Mouse (Mus musculus): ENCODE results near the gene Tubb5. TPM values are rescaled to one million over a fixed set of nuclear protein-coding genes. Genes with fewer than 3 reads are reported as not detected.

Tubb5 gene
- polyA plus RNA-seq, 1 experiment: 447 TPM

GRCm38 (mm10) chr17:35837487-35837886, 619 bp downstream of the Tubb5 start:
- WGBS: under 1% methylated on average over 18 of the region's 18 CpGs
- TF ChIP-seq CTCF (IDR thresholded peaks at IDR 0.05; ENCODE audit: control insufficient read depth, insufficient read depth, low read length) (no peak), POLR2A (IDR thresholded peaks at IDR 0.05; ENCODE audit: borderline replicate concordance, control insufficient read depth, low read depth, low read length) (peak; percentile 15; the same call in 1 of the 2 replicates)
- peak overlapping the region; percentile 91 for H3K27ac ChIP-seq (ENCODE audit: control insufficient read depth, insufficient read depth, low read depth, low read length, poor library complexity)
- H3K4me1 ChIP-seq (ENCODE audit: control insufficient read depth, insufficient read depth, low read length): peaks cover 4% of the 10 kb centered on the region; the same call in 1 of the 2 replicates
- H3K4me3 ChIP-seq (replicated peaks; ENCODE audit: control insufficient read depth, low read depth, low read length): peak overlapping the region; percentile 62

- Histone ChIP-seq H3K4me1 (ENCODE audit: control insufficient read depth, insufficient read depth, low read length) (peaks cover 4% of the 10 kb centered on the region; the same call in 1 of the 2 replicates), H3K4me3 (replicated peaks; ENCODE audit: control insufficient read depth, low read depth, low read length) (peak overlapping the region; percentile 62), H3K27ac (ENCODE audit: control insufficient read depth, insufficient read depth, low read depth, low read length, poor library complexity) (peak overlapping the region; percentile 91)
- TF ChIP-seq POLR2A (IDR thresholded peaks at IDR 0.05; ENCODE audit: borderline replicate concordance, control insufficient read depth, low read depth, low read length): 0 out of 2 replicates have a peak, but pooled peaks have one; percentile 21
- TF ChIP-seq CTCF (IDR thresholded peaks at IDR 0.05; ENCODE audit: control insufficient read depth, insufficient read depth, low read length): no peak
- WGBS: under 1% methylated on average over 25 of the region's 25 CpGs
These were observed 1.1 kb downstream of the Tubb5 start for GRCm38 (mm10) chr17:35836991-35837422.

GRCm38 (mm10) chr17:35836178-35836965, 1.7 kb downstream of the Tubb5 start:
- no peak for TF ChIP-seq POLR2A (IDR thresholded peaks at IDR 0.05; ENCODE audit: borderline replicate concordance, control insufficient read depth, low read depth, low read length)
- peak; percentile 46 for TF ChIP-seq CTCF (IDR thresholded peaks at IDR 0.05; ENCODE audit: control insufficient read depth, insufficient read depth, low read length)
- H3K4me1 ChIP-seq (ENCODE audit: control insufficient read depth, insufficient read depth, low read length): peaks cover 4% of the 10 kb centered on the region; the same call in 1 of the 2 replicates
- 6% methylated on average over 24 of the region's 24 CpGs for WGBS
- peak overlapping the region; percentile 62 for H3K4me3 ChIP-seq (replicated peaks; ENCODE audit: control insufficient read depth, low read depth, low read length)
- H3K27ac ChIP-seq (ENCODE audit: control insufficient read depth, insufficient read depth, low read depth, low read length, poor library complexity): peak overlapping the region; percentile 91

DNA sequence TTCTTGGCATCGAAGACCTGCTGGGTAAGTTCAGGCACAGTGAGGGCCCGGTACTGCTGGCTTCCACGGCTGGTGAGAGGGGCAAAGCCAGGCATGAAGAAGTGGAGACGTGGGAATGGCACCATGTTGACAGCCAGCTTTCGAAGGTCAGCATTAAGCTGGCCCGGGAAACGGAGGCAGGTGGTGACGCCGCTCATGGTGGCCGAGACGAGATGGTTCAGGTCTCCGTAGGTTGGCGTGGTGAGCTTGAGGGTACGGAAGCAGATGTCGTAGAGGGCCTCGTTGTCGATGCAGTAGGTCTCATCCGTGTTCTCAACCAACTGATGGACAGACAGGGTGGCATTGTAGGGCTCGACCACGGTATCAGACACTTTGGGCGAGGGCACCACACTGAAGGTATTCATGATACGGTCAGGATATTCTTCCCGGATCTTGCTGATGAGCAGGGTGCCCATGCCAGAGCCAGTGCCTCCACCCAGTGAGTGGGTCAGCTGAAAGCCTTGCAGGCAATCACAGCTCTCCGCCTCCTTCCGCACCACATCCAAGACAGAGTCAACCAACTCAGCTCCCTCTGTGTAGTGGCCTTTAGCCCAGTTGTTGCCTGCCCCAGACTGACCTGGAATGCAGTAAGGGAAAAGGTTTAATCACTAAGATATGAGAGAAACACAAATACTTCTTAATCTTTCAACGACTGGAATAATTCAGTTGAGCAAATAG, 2.5 kb downstream of the Tubb5 start:
- WGBS: 76% methylated on average over 26 of the region's 26 CpGs
- TF ChIP-seq CTCF (IDR thresholded peaks at IDR 0.05; ENCODE audit: control insufficient read depth, insufficient read depth, low read length) (no peak), POLR2A (IDR thresholded peaks at IDR 0.05; ENCODE audit: borderline replicate concordance, control insufficient read depth, low read depth, low read length) (no peak)
- H3K4me1 ChIP-seq (ENCODE audit: control insufficient read depth, insufficient read depth, low read length): peaks cover 4% of the 10 kb centered on the region; the same call in 1 of the 2 replicates
- H3K27ac ChIP-seq (ENCODE audit: control insufficient read depth, insufficient read depth, low read depth, low read length, poor library complexity): no peak overlapping the region
- H3K4me3 ChIP-seq (replicated peaks; ENCODE audit: control insufficient read depth, low read depth, low read length): peak overlapping the region; percentile 25

DNA sequence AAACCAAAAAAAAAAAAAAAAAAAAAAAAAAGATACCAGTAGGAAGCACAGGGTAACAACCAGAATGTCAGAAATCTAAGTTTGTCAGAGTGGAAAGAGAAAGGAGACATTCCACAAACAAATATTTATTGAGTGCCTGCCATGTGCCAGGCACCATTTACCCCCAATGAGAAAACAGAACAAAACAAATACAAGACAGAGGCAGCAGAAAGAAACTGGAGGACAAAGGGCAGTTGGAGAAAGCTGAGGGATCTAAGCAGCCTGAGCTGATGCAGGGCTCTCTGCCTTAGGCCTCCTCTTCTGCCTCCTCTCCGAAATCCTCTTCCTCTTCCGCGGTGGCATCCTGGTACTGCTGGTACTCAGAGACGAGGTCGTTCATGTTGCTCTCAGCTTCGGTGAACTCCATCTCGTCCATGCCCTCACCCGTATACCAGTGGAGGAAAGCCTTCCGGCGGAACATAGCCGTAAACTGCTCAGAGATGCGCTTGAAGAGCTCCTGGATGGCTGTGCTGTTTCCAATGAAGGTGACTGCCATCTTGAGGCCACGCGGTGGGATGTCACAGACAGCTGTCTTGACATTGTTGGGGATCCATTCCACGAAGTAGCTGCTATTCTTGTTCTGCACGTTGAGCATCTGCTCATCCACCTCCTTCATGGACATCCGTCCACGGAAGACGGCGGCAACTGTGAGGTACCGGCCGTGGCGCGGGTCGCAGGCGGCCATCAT, 3.2 kb downstream of the Tubb5 start:
- 69% methylated on average over 26 of the region's 26 CpGs for WGBS
- Histone ChIP-seq H3K27ac (ENCODE audit: control insufficient read depth, insufficient read depth, low read depth, low read length, poor library complexity) (no peak overlapping the region), H3K4me1 (ENCODE audit: control insufficient read depth, insufficient read depth, low read length) (peaks cover 4% of the 10 kb centered on the region; the same call in 1 of the 2 replicates), H3K4me3 (replicated peaks; ENCODE audit: control insufficient read depth, low read depth, low read length) (peak overlapping the region; percentile 29)
- TF ChIP-seq POLR2A (IDR thresholded peaks at IDR 0.05; ENCODE audit: borderline replicate concordance, control insufficient read depth, low read depth, low read length) (no peak), CTCF (IDR thresholded peaks at IDR 0.05; ENCODE audit: control insufficient read depth, insufficient read depth, low read length) (no peak)

GRCm38 (mm10) chr17:35833894-35834293, 4.2 kb downstream of the Tubb5 start:
- TF ChIP-seq CTCF (IDR thresholded peaks at IDR 0.05; ENCODE audit: control insufficient read depth, insufficient read depth, low read length) (no peak), POLR2A (IDR thresholded peaks at IDR 0.05; ENCODE audit: borderline replicate concordance, control insufficient read depth, low read depth, low read length) (no peak)
- WGBS: 55% methylated on average over 5 of the region's 5 CpGs
- Histone ChIP-seq H3K4me3 (replicated peaks; ENCODE audit: control insufficient read depth, low read depth, low read length) (no peak overlapping the region), H3K27ac (ENCODE audit: control insufficient read depth, insufficient read depth, low read depth, low read length, poor library complexity) (no peak overlapping the region), H3K4me1 (ENCODE audit: control insufficient read depth, insufficient read depth, low read length) (peaks cover 6% of the 10 kb centered on the region; the same call in 1 of the 2 replicates)

DNA sequence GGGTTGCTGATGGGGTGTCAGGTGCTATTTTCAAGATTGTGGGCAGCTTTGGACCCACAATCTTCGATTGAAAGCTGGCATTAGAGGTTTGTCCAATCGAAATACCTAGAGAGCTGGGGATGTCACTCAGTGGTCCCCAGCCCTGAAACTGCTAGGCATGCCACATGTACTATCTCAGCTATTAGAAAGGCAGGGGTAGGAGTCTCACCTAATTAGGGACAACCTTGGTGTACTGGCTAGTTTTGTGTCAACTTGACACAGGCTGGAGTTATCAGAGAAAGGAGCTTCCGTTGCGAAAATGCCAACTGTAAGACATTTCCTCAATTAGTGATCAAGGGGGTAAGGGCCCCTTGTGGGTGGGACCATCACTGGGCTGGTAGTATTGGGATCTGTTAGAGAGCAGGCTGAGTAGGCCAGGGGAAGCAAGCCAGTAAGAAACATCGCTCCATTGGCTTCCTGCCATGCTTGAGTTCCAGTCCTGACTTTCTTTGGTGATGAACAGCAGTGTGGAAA, 4.8 kb downstream of the Tubb5 start:
- H3K27ac ChIP-seq (ENCODE audit: control insufficient read depth, insufficient read depth, low read depth, low read length, poor library complexity): no peak overlapping the region
- H3K4me1 ChIP-seq (ENCODE audit: control insufficient read depth, insufficient read depth, low read length): peaks cover 6% of the 10 kb centered on the region; the same call in 1 of the 2 replicates
- 34% methylated on average over 5 of the region's 5 CpGs for WGBS
- no peak overlapping the region for H3K4me3 ChIP-seq (replicated peaks; ENCODE audit: control insufficient read depth, low read depth, low read length)
- TF ChIP-seq POLR2A (IDR thresholded peaks at IDR 0.05; ENCODE audit: borderline replicate concordance, control insufficient read depth, low read depth, low read length): no peak
- no peak for TF ChIP-seq CTCF (IDR thresholded peaks at IDR 0.05; ENCODE audit: control insufficient read depth, insufficient read depth, low read length)
